Mouse (Mus musculus) CH12.LX (cell line): ENCODE results near the gene Trim31. TPM values are rescaled to one million over a fixed set of nuclear protein-coding genes. Genes with fewer than 3 reads are reported as not detected.

Experiments
- DNase-seq: peaks from one replicate; pipeline ENCODE4 v3.0.0-alpha.2; 2013; ENCODE audit errors: extremely low read depth
- H3K27ac ChIP-seq: 2 replicates; pipeline ENCODE4 v1.5.1; 2012; ENCODE audit warnings: low read depth, mild to moderate bottlenecking, control low read depth, moderate library complexity; ENCODE audit not compliant: insufficient read depth
- H3K27me3 ChIP-seq: replicated peaks from 2 replicates; pipeline ENCODE3; 2012; ENCODE audit warnings: inconsistent platforms
- H3K36me3 ChIP-seq, 2 experiments: replicated peaks in 1 of 2; 2 replicates each; pipeline versions ENCODE3 to v1.6.1; 2012; ENCODE audit warnings: inconsistent platforms in 1 of 2, low read length in 1 of 2, mild to moderate bottlenecking in 1 of 2, mixed read lengths in 1 of 2, moderate library complexity in 1 of 2; ENCODE audit not compliant: control insufficient read depth in 1 of 2, insufficient read depth in 1 of 2
- H3K4me1 ChIP-seq, 2 experiments: 2 replicates each; pipeline ENCODE4 v1.6.1; 2012; ENCODE audit warnings: inconsistent platforms in 1 of 2, moderate library complexity in 1 of 2; ENCODE audit not compliant: insufficient read depth in 2 of 2, control insufficient read depth in 1 of 2
- H3K4me2 ChIP-seq: 2 replicates; pipeline ENCODE4 v1.6.1; 2012; ENCODE audit warnings: low read depth, mild to moderate bottlenecking, control low read depth; ENCODE audit not compliant: poor library complexity, insufficient read depth, severe bottlenecking
- H3K4me3 ChIP-seq, 3 experiments: fragments of 150-350 bp in 1 of 3; sonication (generic) in 1 of 3; replicated peaks in 1 of 3; 2 replicates each; pipeline versions ENCODE3 to v1.5.1; 2011 to 2012; ENCODE audit warnings: low read depth in 2 of 3, low read length in 2 of 3, mild to moderate bottlenecking in 2 of 3, moderate library complexity in 2 of 3, control low read depth in 1 of 3, improper control_type of control experiment in 1 of 3, inconsistent platforms in 1 of 3, mixed read lengths in 1 of 3; ENCODE audit not compliant: poor library complexity in 1 of 3
- H3K79me2 ChIP-seq: replicated peaks from 2 replicates; pipeline ENCODE4 v1.6.1; 2012; ENCODE audit warnings: mild to moderate bottlenecking, moderate library complexity; ENCODE audit not compliant: control insufficient read depth, poor library complexity, insufficient read depth, severe bottlenecking; ENCODE audit errors: extremely low read depth
- H3K9ac ChIP-seq: 2 replicates; pipeline ENCODE4 v1.6.1; 2012; ENCODE audit warnings: low read depth, mild to moderate bottlenecking, control low read depth, moderate library complexity; ENCODE audit not compliant: insufficient read depth
- H3K9me3 ChIP-seq: replicated peaks from 2 replicates; pipeline ENCODE3; 2012; ENCODE audit warnings: low read length, inconsistent platforms, mixed read lengths
- BHLHE40 ChIP-seq: IDR thresholded peaks from 2 replicates; pipeline ENCODE4 v1.6.1; 2011; ENCODE audit warnings: mild to moderate bottlenecking, low read depth, low read length, improper control_type of control experiment
- CHD1 ChIP-seq: IDR thresholded peaks from 2 replicates; pipeline ENCODE4 v1.6.1; 2012; ENCODE audit warnings: low read depth, low read length, improper control_type of control experiment, inconsistent platforms
- GABPA ChIP-seq: IDR thresholded peaks from 2 replicates; pipeline ENCODE4 v1.6.1; 2012; ENCODE audit warnings: low read depth, low read length, improper control_type of control experiment, inconsistent platforms; ENCODE audit not compliant: insufficient replicate concordance
- HCFC1 ChIP-seq: IDR thresholded peaks from 2 replicates; pipeline ENCODE4 v1.6.1; 2012; ENCODE audit warnings: low read depth, mild to moderate bottlenecking, inconsistent platforms, low read length, improper control_type of control experiment
- IRF4 ChIP-seq: IDR thresholded peaks from 2 replicates; pipeline ENCODE4 v1.6.1; 2014; ENCODE audit warnings: low read depth, mild to moderate bottlenecking, inconsistent platforms, low read length, improper control_type of control experiment
- JUN ChIP-seq: IDR thresholded peaks from 2 replicates; pipeline ENCODE4 v1.6.1; 2011; ENCODE audit warnings: low read depth, mild to moderate bottlenecking, low read length, improper control_type of control experiment, moderate library complexity; ENCODE audit not compliant: insufficient read depth
- JUND ChIP-seq: conservative IDR thresholded peaks from 2 replicates; pipeline ENCODE4 v1.6.1; 2011; ENCODE audit warnings: low read depth, low read length, improper control_type of control experiment
- MAFK ChIP-seq: IDR thresholded peaks from 2 replicates; pipeline ENCODE4 v1.6.1; 2011; ENCODE audit warnings: low read length, improper control_type of control experiment; ENCODE audit not compliant: insufficient replicate concordance
- MEF2A ChIP-seq: IDR thresholded peaks from 2 replicates; pipeline ENCODE4 v1.6.1; 2014; ENCODE audit warnings: low read depth, mild to moderate bottlenecking, inconsistent platforms, low read length, improper control_type of control experiment, borderline replicate concordance
- MXI1 ChIP-seq: IDR thresholded peaks from 2 replicates; pipeline ENCODE4 v1.6.1; 2011; ENCODE audit warnings: mild to moderate bottlenecking, low read depth, low read length, improper control_type of control experiment
- MYC ChIP-seq: IDR thresholded peaks from 2 replicates; pipeline ENCODE4 v1.6.1; 2011; ENCODE audit warnings: low read depth, mild to moderate bottlenecking, improper control_type of control experiment, low read length
- NRF1 ChIP-seq: IDR thresholded peaks from 2 replicates; pipeline ENCODE4 v1.6.1; 2014; ENCODE audit warnings: low read depth, mild to moderate bottlenecking, inconsistent platforms, low read length, improper control_type of control experiment, moderate library complexity
- PAX5 ChIP-seq: IDR thresholded peaks from 2 replicates; pipeline ENCODE4 v1.6.1; 2012; ENCODE audit warnings: low read length, inconsistent platforms, mixed read lengths
- TBP ChIP-seq: conservative IDR thresholded peaks from 2 replicates; pipeline ENCODE4 v1.6.1; 2011; ENCODE audit warnings: low read depth, low read length, improper control_type of control experiment
- TCF12 ChIP-seq: IDR thresholded peaks from 2 replicates; pipeline ENCODE4 v1.6.1; 2014; ENCODE audit warnings: low read depth, mild to moderate bottlenecking, inconsistent platforms, low read length, improper control_type of control experiment
- UBTF ChIP-seq: IDR thresholded peaks from 2 replicates; pipeline ENCODE4 v1.6.1; 2012; ENCODE audit warnings: low read depth, mild to moderate bottlenecking, inconsistent platforms, low read length, improper control_type of control experiment, moderate library complexity
- ZC3H11A ChIP-seq: IDR thresholded peaks from 2 replicates; pipeline ENCODE4 v1.6.1; 2012; ENCODE audit warnings: low read depth, mild to moderate bottlenecking, inconsistent platforms, low read length, improper control_type of control experiment
- ZMIZ1 ChIP-seq: IDR thresholded peaks from 2 replicates; pipeline ENCODE4 v1.6.1; 2012; ENCODE audit warnings: low read depth, mild to moderate bottlenecking, inconsistent platforms, low read length, improper control_type of control experiment
- dilution Hi-C: fragments of 300-500 bp; cut with MboI; formaldehyde crosslinking; loops from 2 replicates; pipeline ENCODE4 v1.14.3; 2020; ENCODE audit warnings: low sequenced_read_pairs; ENCODE audit not compliant: extremely low pct_unique_long_range_greater_than_20kb, extremely low pct_ligation_motif_present
- in situ Hi-C: fragments of 300-500 bp; cut with MboI; formaldehyde crosslinking; loops from 3 replicates; pipeline ENCODE4 v1.14.3; 2019; ENCODE audit warnings: low sequenced_read_pairs, low pct_ligation_motif_present, low pct_unique_long_range_greater_than_20kb, mixed read lengths
- polyA plus RNA-seq: library from polyadenylated mRNA; unstranded; fragments of >175 nt; gene quantifications from 2 replicates; pipeline ENCODE4 v1.2.1, GENCODE M21; 2012; ENCODE audit warnings: low read depth; ENCODE audit not compliant: insufficient read length
- total RNA-seq, 2 experiments: library from RNA; depleted of rRNA; stranded (reverse); fragments of 300-350 nt in 1 of 2; fragments of >200 nt in 1 of 2; gene quantifications; 2 replicates each; pipeline ENCODE4 v1.2.3; 2012 to 2014

Trim31 gene
- total and polyA plus RNA-seq, 3 experiments, result not detected

- H3K27ac ChIP-seq, result no peak within 1 kb of the TSS
- no peaks in the 10 kb centered on the region for H3K9me3 ChIP-seq
- in situ Hi-C loops (no loop called here), dilution Hi-C loops (no loop called here)
- TF ChIP-seq PAX5 (no peak), MXI1 (no peak), UBTF (no peak), TBP (no peak), ZC3H11A (no peak), ZMIZ1 (no peak), JUND (no peak), BHLHE40 (no peak), MYC (no peak), MAFK (no peak), CHD1 (no peak), MEF2A (no peak), HCFC1 (no peak), TCF12 (no peak)
- DNase-seq, result no peak
- H3K79me2 ChIP-seq, result no peaks in the 10 kb centered on the region
- peaks cover 10% of the 10 kb centered on the region for H3K27me3 ChIP-seq
- no peak within 1 kb of the TSS for H3K4me2 ChIP-seq
- H3K4me3 ChIP-seq, result no peak within 1 kb of the TSS
- H3K36me3 ChIP-seq, result no peaks in the 10 kb centered on the region
- no peak within 1 kb of the TSS for H3K9ac ChIP-seq
- no peaks in the 10 kb centered on the region; a peak in 1 of 4 replicates for H3K4me1 ChIP-seq
Observed at GRCm38 (mm10) chr17:36869284-36869954, 28.5 kb upstream of the Trim31 start, which contains the start of gene Trim10. Trim10 (plus strand) TSS chr17:36869574.

GRCm38 (mm10) chr17:36869955-36870810 is 27.7 kb upstream of the Trim31 start:
- Histone ChIP-seq H3K36me3 (no peaks in the 10 kb centered on the region), H3K4me2 (no peak overlapping the region), H3K79me2 (no peaks in the 10 kb centered on the region), H3K9ac (no peak overlapping the region), H3K27me3 (peaks cover 9% of the 10 kb centered on the region), H3K4me1 (no peaks in the 10 kb centered on the region; a peak in 1 of 4 replicates), H3K9me3 (no peaks in the 10 kb centered on the region), H3K4me3 (no peak overlapping the region), H3K27ac (no peak overlapping the region)
- DNase-seq, result no peak
- TF ChIP-seq GABPA, result no peak
- no peak for TF ChIP-seq IRF4
- no peak for TF ChIP-seq NRF1
- no peak for TF ChIP-seq JUN
- in situ Hi-C loops (no loop called here), dilution Hi-C loops (no loop called here)
